12 mouse cellular contexts compared by ENCODE assay signal in the genomic region with DNA sequence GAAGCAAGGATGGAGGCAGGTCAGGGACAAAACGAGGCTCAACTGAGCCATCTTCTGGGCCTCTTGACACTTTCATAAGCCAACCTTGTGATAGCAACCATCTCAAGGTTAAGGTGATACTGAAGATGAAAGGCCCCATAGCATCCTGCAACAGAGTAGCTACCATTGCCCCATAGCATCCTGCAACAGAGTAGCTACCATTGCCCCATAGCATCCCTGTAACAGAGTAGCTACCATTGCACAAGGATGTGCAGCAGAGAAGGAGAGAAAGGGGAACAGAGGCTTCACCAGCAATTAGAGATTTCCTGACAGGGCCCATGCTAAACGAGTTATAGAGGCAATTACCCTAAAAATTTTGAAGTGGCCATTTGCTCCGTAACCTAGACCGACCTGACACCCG.
"Had no signal": no experiment of that assay in that cellular context is flagged by ENCODE, and none has a peak within 500 bp of the region (broad histone marks: within the 10 kb centered on the region; RNA-seq: fewer than 3 reads in every experiment).

No protein-coding gene starts in this region.

- DNase-seq: kidney, adult 8-10 months; kidney, postnatal 25 days; liver, embryonic 13.5 days; lung, embryonic 14.5 days; retina, postnatal 1 day; right cerebral cortex, postnatal 14 days had no signal

- ATAC-seq: inflammation-experienced regulatory T-cells, adult 6 months; intestine, postnatal 0 days; midbrain, embryonic 13.5 days had no signal

- H3K4me1 ChIP-seq: liver, embryonic 13.5 days; midbrain, embryonic 13.5 days had no signal

- H3K4me3 ChIP-seq: left cerebral cortex, adult 2 months; limb, embryonic 10.5 days; liver, embryonic 13.5 days; midbrain, embryonic 13.5 days; neural tube, embryonic 12.5 days had no signal
